Mouse (Mus musculus) right cerebral cortex, postnatal 36 days (tissue): ENCODE measurements around the gene Gprasp2.
"Not testable (repeated sequence)": the region's sequence is repeated elsewhere in the genome, so short reads cannot be mapped to it uniquely, and the experiment has no call there.

ENCODE experiments used
- DNase-seq, 2 experiments: peaks; one replicate each; pipeline ENCODE4 v3.0.0; 2022; ENCODE audit warnings: low spot score in 2 of 2, mixed read lengths in 1 of 2

Gprasp2 gene

DNA sequence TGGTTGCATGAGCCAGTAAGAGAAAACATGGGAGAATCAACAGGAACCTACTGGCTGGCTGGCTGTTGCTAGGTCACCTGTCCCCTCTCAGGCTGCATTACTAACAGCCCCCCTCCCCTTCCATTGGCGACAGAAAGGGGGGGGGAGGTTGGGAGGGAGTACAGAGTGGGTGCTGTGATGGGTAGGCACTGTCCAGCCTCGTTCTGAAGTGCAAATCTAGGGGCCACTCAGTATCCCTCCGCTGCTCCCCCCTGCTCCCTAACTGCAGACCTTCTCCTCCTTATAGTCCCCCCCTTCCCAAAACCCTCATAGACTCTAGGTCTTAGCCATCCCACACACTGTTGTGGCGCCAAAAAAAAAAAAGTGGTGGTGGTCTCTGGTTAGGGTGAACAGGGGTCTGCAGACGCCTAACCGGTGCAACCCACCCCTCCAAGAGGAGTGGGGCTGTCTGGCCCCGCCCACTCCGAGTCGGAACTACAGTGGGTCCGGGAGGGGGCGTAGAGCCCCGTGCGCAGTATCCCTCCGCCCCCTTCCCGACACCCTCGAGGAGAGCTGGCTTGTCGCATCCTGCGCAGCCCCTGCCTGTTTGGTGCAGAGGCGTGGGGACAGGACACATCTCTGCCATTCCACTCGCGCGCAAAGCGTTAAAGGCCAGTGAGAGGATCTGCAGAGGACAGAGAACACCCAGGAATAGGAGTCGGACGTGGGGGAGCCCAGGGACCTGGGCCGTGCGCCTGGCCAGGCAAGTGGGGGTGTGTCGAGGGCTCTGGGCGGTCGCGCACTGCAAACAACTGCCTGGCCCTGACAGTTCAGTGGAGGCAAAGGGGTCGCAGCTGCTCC is at the start of gene Gprasp2:
Gene Gprasp2 (plus strand): TSS at position 514 of the 840 bp plus-strand sequence.
- peak; percentile 47 to 52 for DNase-seq

- DNase-seq: no peak
These were observed 47.3 kb upstream of the Gprasp2 start for GRCm38 (mm10) chrX:135791536-135791935.

- DNase-seq: no peak
These were observed 46.5 kb upstream of the Gprasp2 start for GRCm38 (mm10) chrX:135792326-135792725.

- peak; percentile 42 to 45 for DNase-seq
These were observed 43.1 kb upstream of the Gprasp2 start for GRCm38 (mm10) chrX:135795591-135796304.

- DNase-seq: not testable (repeated sequence)
These were observed 42.3 kb upstream of the Gprasp2 start for GRCm38 (mm10) chrX:135796305-135797211.

GRCm38 (mm10) chrX:135797212-135797644 is 41.6 kb upstream of the Gprasp2 start, which contains the start of gene Bhlhb9:
Gene Bhlhb9 (plus strand): TSS chrX:135797594.
- DNase-seq: peak in 1 of 2 experiments; percentile 46

DNA sequence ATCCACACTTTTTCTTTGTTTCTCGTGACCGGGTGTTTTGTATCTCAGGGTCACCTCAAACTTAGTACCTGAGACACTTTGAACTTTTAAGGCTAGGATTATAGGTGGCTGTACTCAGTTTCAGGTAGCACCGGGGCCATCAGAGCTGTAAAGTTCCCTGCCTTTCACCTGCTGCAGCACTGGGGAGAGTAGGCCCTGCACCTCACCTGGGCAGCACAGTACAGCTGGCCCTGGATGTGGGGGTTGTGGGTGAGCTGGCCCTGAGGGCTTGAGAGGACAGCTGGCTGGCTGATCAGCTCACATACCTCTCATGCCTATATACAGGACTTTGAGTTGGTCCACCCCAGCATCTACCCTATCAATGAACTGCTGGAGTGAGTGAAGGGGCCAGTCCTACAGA is 34.7 kb upstream of the Gprasp2 start:
- no peak for DNase-seq

DNA sequence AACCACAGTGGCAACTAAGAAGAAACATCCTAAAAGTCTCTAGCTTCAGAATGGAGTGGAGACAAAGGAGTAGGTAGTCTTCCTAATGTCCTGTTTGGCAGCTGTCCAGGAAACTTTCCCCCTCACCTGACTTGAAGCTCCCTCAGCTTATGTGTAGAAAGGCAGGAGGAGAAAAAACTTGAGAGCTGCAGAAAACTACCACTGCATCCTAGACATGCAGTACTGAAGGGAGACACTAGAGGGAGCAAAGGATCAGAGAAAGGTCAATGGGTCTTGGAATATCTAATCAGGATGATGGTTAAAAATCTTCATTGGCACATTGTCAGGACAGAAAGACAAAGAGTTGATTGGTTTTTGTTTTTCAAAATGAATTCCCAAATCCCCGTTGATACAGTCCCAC is 33.1 kb upstream of the Gprasp2 start:
- DNase-seq: no peak

GRCm38 (mm10) chrX:135835896-135836295 is 2.9 kb upstream of the Gprasp2 start:
- not testable (repeated sequence) for DNase-seq

GRCm38 (mm10) chrX:135837896-135838295 is 938 bp upstream of the Gprasp2 start:
- DNase-seq: no peak

DNA sequence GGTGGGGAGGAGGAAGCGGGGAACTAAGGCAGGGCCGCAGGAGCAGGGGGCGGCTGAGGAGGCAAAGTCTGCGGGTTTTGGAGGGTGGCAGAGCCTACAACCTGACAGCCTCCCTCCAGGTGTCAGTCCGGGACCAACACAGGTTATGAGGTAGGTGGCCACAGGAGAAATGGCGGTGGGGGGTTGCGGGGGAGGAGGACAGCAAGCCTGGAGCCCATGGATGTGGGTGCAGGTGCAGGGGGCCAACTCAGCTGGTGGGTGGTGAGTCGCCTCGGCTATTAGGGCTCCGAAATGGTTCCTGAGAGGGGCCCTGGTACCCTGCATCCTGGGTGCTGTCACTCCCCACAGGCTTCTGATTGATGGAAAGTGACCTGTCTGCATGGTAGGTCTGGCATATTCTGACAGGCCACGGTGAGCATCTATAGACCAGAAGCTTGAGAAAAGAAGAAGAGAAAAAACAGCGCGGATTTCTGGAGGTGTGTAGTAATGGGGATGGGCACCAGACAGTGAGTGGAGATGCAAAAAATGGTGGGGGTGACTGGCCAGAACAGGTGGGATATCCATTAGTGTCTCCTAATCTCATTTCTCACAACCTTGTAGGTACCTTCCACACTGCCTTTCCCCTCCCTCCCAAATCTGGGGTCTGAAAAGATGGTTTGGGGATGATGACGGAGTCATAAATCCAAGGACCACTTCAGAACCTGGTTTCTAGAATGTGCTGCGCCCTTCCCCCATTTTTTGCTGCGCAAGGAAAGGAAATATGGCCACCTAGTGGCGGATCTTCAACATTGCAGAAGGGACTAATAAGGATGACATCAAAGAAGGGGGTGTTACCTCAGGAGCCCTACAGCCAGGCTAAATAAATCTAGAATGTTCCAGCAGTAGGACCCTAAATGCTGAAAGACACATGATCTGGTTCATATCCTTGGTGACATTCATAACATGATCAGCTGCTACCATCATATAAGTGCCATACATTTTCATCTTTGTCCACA is 860 bp downstream of the Gprasp2 start:
- not testable (repeated sequence) for DNase-seq

DNA sequence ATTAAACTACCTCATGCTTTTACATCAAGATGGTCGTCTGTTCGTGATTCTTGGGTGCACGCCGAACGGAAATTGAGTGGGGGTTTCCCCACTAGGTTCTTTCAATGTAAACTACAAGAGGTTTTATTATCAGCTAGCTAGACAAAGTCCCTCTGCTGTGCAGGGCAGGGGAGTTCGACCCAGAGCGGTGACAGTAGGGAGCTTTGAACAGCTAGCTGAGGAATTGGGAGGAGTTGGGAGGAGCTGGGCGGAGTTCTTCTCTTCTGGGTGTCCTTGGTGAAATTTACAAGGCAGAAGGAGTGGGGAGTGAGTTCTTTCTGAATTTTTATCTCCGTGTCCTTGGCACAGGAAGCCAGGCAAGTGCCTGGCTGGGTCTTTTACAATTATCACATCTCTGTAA is 28.0 kb downstream of the Gprasp2 start:
- DNase-seq: not testable (repeated sequence)

DNA sequence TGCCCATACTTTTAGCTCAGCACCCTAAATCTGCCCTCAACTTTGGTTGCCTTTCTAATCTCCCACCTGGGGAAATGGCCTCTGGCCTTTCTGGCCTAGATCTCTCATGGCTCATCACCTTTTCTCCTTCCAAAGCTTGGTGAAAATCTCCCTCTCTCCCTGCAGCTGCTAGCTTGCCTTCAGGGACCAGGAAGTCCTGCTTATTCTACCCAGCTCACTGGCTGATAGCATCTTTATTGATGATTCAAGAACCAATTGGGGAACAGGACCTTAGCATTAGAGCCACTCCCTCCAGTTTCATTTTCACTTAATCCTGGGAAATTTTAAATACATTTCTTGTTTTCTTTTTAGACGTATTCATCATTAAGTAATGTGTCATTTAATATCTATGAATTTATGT is 37.8 kb downstream of the Gprasp2 start:
- DNase-seq: no peak

GRCm38 (mm10) chrX:135879626-135880025 is 40.8 kb downstream of the Gprasp2 start:
- no peak for DNase-seq

DNA sequence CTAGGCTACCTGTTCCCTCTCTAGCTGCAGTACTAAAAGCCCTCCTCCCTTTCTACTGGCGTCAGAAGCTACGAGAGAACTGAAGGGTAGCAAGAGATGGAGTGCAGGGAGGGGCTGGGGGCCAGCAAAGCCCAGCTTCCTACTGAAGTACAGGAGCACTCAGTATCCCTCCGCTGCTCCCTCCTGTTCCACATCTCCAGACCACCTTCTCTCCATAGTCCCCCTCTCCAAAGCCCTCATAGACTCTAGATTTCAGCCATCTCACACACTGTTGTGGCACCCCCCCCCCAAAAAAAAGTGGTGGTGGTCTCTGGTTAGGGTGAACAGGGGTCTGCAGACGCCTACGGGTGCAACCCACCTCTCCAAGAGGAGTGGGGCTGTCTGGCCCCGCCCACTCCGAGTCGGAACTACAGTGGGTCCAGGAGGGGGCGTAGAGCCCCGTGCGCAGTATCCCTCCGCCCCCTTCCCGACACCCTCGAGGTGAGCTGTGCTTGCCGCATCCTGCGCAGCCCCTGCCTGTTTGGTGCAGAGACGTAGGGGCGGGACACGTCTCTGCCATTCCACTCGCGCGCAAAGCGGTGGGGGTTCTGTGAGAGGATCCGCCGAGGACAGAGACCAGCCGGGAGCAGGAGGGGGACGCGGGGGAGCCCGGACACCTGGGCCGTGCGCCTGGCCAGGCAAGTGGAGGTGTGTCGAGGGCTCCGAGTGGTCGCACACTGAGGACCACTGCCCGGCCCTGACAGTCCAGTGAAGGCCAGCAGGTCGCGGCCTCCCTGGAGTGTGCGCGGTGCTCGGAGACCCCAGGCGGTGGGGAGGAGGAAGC is 46.8 kb downstream of the Gprasp2 start:
- DNase-seq: peak; percentile 75 to 80

DNA sequence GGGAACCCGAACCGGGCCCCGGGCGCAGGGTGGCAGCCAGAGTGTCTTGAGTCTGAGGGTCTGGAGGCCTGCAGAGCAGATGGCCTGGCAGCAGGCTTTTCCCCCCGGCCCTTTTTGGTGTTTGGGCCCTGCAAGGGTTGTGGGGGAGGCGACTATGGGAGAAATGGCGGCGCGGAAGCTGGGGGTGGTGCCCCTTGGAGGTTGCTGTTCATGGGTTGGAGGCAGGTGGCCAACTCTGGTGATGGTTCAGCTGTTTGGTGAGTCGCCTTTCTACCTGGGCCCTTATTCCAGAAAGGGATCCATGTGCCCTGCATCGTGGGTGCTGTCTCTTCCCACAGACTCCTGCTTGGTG is 47.4 kb downstream of the Gprasp2 start:
- peak; percentile 5 to 8 for DNase-seq
